Mouse (Mus musculus) liver, embryonic 12.5 days (tissue): ENCODE results near the gene Strn. TPM values are rescaled to one million over a fixed set of nuclear protein-coding genes. Genes with fewer than 3 reads are reported as not detected.

ENCODE experiments used
- ATAC-seq: fragments of 200-750 bp; cut with Nextera tagmentation; 2 replicates; pipeline ENCODE4 v1.8.0; 2017; ENCODE audit warnings: moderate number of reproducible peaks, mild to moderate bottlenecking, moderate library complexity
- H3K27ac ChIP-seq: fragments of 300-500 bp; sonication (generic); 2 replicates; pipeline ENCODE4 v1.5.1; 2016; ENCODE audit warnings: mild to moderate bottlenecking
- H3K27me3 ChIP-seq: fragments of 300-500 bp; sonication (generic); replicated peaks from 2 replicates; pipeline ENCODE4 v1.6.1; 2016; ENCODE audit warnings: mild to moderate bottlenecking, moderate library complexity
- H3K36me3 ChIP-seq: fragments of 300-500 bp; sonication (generic); 2 replicates; pipeline ENCODE4 v1.6.1; 2016; ENCODE audit warnings: mild to moderate bottlenecking, moderate library complexity
- H3K4me1 ChIP-seq: fragments of 300-500 bp; sonication (generic); 2 replicates; pipeline ENCODE4 v1.6.1; 2016
- H3K4me2 ChIP-seq: fragments of 300-500 bp; sonication (generic); 2 replicates; pipeline ENCODE4 v1.6.1; 2016; ENCODE audit warnings: mild to moderate bottlenecking, moderate library complexity
- H3K4me3 ChIP-seq: fragments of 300-500 bp; sonication (generic); 2 replicates; pipeline ENCODE4 v1.5.1; 2016; ENCODE audit warnings: mild to moderate bottlenecking, moderate library complexity
- H3K9ac ChIP-seq: fragments of 300-500 bp; sonication (generic); 2 replicates; pipeline ENCODE4 v1.6.1; 2016; ENCODE audit warnings: mild to moderate bottlenecking, moderate library complexity
- H3K9me3 ChIP-seq: fragments of 300-500 bp; sonication (generic); replicated peaks from 2 replicates; pipeline ENCODE4 v1.6.1; 2016; ENCODE audit warnings: mild to moderate bottlenecking, moderate library complexity
- WGBS: fragments of 180-500 bp; shearing (Covaris S2); methylation state at CpG from one replicate; pipeline ENCODE4 v1.1.7; 2016; ENCODE audit not compliant: insufficient replicate concordance; 5-methylcytosine and 5-hydroxymethylcytosine counted together
- polyA plus RNA-seq: library from polyadenylated mRNA; unstranded; fragments of >200 nt; fragmentation: Nextera tagmentation; extraction: Ambion mirVana; gene quantifications from 2 replicates; pipeline ENCODE4 v1.2.1, GENCODE M21; 2016

Gene Strn
- polyA plus RNA-seq, 1 experiment from 2014 or later: 4.7 TPM

GRCm38 (mm10) chr17:78643853-78644475, 93.0 kb downstream of the Strn start:
- 78% methylated on average over 17 of the region's 17 CpGs for WGBS
- no peak overlapping the region for H3K27ac ChIP-seq
- H3K27me3 ChIP-seq: no peaks in the 10 kb centered on the region
- ATAC-seq: no peak
- H3K36me3 ChIP-seq: peaks cover 5% of the 10 kb centered on the region; the same call in 1 of the 2 replicates
- H3K9me3 ChIP-seq: no peaks in the 10 kb centered on the region
- H3K4me1 ChIP-seq: no peaks in the 10 kb centered on the region
- no peak overlapping the region for H3K4me2 ChIP-seq
- no peak overlapping the region for H3K4me3 ChIP-seq
- H3K9ac ChIP-seq: no peak overlapping the region

GRCm38 (mm10) chr17:78642259-78642658, 94.7 kb downstream of the Strn start:
- Histone ChIP-seq H3K4me3 (no peak overlapping the region), H3K4me1 (no peaks in the 10 kb centered on the region), H3K4me2 (no peak overlapping the region), H3K9ac (no peak overlapping the region), H3K36me3 (no peaks in the 10 kb centered on the region), H3K27me3 (no peaks in the 10 kb centered on the region), H3K27ac (no peak overlapping the region), H3K9me3 (no peaks in the 10 kb centered on the region)
- whole genome bisulfite sequencing: 82% methylated on average over 4 of the region's 4 CpGs
- ATAC-seq: no peak

- Histone ChIP-seq H3K9me3 (no peaks in the 10 kb centered on the region), H3K27ac (no peak overlapping the region), H3K4me1 (no peaks in the 10 kb centered on the region), H3K9ac (no peak overlapping the region), H3K27me3 (no peaks in the 10 kb centered on the region), H3K4me2 (no peak overlapping the region), H3K4me3 (no peak overlapping the region), H3K36me3 (no peaks in the 10 kb centered on the region)
- no peak for ATAC-seq
- 73% methylated on average over 3 of the region's 3 CpGs for WGBS
Measured at GRCm38 (mm10) chr17:78640387-78640786, 96.6 kb downstream of the Strn start.

- H3K36me3 ChIP-seq: no peaks in the 10 kb centered on the region
- WGBS: 64% methylated on average over 6 of the region's 6 CpGs
- no peak overlapping the region for H3K27ac ChIP-seq
- no peak overlapping the region for H3K9ac ChIP-seq
- ATAC-seq: no peak
- no peak overlapping the region for H3K4me2 ChIP-seq
- no peaks in the 10 kb centered on the region for H3K4me1 ChIP-seq
- H3K27me3 ChIP-seq: no peaks in the 10 kb centered on the region
- no peaks in the 10 kb centered on the region for H3K9me3 ChIP-seq
- no peak overlapping the region for H3K4me3 ChIP-seq
Measured at GRCm38 (mm10) chr17:78639099-78639498, 97.9 kb downstream of the Strn start.

GRCm38 (mm10) chr17:78637140-78637539, 99.9 kb downstream of the Strn start:
- H3K4me3 ChIP-seq: no peak overlapping the region
- no peak overlapping the region for H3K27ac ChIP-seq
- WGBS: 76% methylated on average over 7 of the region's 7 CpGs
- no peaks in the 10 kb centered on the region for H3K27me3 ChIP-seq
- H3K4me1 ChIP-seq: no peaks in the 10 kb centered on the region
- H3K9ac ChIP-seq: no peak overlapping the region
- no peaks in the 10 kb centered on the region for H3K36me3 ChIP-seq
- no peaks in the 10 kb centered on the region for H3K9me3 ChIP-seq
- H3K4me2 ChIP-seq: no peak overlapping the region
- no peak for ATAC-seq

GRCm38 (mm10) chr17:78635616-78636015, 101.4 kb downstream of the Strn start:
- Histone ChIP-seq H3K9ac (no peak overlapping the region), H3K27ac (no peak overlapping the region), H3K4me1 (no peaks in the 10 kb centered on the region), H3K9me3 (no peaks in the 10 kb centered on the region), H3K4me3 (no peak overlapping the region), H3K27me3 (no peaks in the 10 kb centered on the region), H3K4me2 (no peak overlapping the region), H3K36me3 (no peaks in the 10 kb centered on the region)
- no peak for ATAC-seq
- WGBS: 62% methylated on average over 2 of the region's 2 CpGs

GRCm38 (mm10) chr17:78624941-78625340, 112.1 kb downstream of the Strn start:
- Histone ChIP-seq H3K4me3 (no peak overlapping the region), H3K4me1 (no peaks in the 10 kb centered on the region), H3K27me3 (no peaks in the 10 kb centered on the region), H3K9me3 (no peaks in the 10 kb centered on the region), H3K27ac (no peak overlapping the region), H3K36me3 (no peaks in the 10 kb centered on the region), H3K4me2 (no peak overlapping the region), H3K9ac (no peak overlapping the region)
- ATAC-seq: no peak
- WGBS: 86% methylated on average over 19 of the region's 19 CpGs

GRCm38 (mm10) chr17:78621863-78622262, 115.1 kb downstream of the Strn start:
- no peak overlapping the region for H3K27ac ChIP-seq
- no peaks in the 10 kb centered on the region for H3K4me1 ChIP-seq
- no peaks in the 10 kb centered on the region for H3K36me3 ChIP-seq
- H3K9ac ChIP-seq: no peak overlapping the region
- H3K9me3 ChIP-seq: no peaks in the 10 kb centered on the region
- H3K27me3 ChIP-seq: no peaks in the 10 kb centered on the region
- no peak overlapping the region for H3K4me3 ChIP-seq
- no peak for ATAC-seq
- 72% methylated on average over 4 of the region's 4 CpGs for WGBS
- no peak overlapping the region for H3K4me2 ChIP-seq

GRCm38 (mm10) chr17:78620740-78621139, 116.3 kb downstream of the Strn start:
- Histone ChIP-seq H3K9ac (no peak overlapping the region), H3K27me3 (no peaks in the 10 kb centered on the region), H3K27ac (no peak overlapping the region), H3K4me2 (no peak overlapping the region), H3K36me3 (no peaks in the 10 kb centered on the region), H3K4me1 (no peaks in the 10 kb centered on the region), H3K4me3 (no peak overlapping the region), H3K9me3 (no peaks in the 10 kb centered on the region)
- ATAC-seq: no peak
- 62% methylated on average over 4 of the region's 4 CpGs for WGBS

GRCm38 (mm10) chr17:78619981-78620380, 117.0 kb downstream of the Strn start:
- Histone ChIP-seq H3K27me3 (no peaks in the 10 kb centered on the region), H3K4me1 (no peaks in the 10 kb centered on the region), H3K9ac (no peak overlapping the region), H3K4me3 (no peak overlapping the region), H3K4me2 (no peak overlapping the region), H3K27ac (no peak overlapping the region), H3K9me3 (no peaks in the 10 kb centered on the region), H3K36me3 (no peaks in the 10 kb centered on the region)
- 63% methylated on average over 7 of the region's 7 CpGs for WGBS
- no peak for ATAC-seq

- Histone ChIP-seq H3K4me3 (no peak overlapping the region), H3K4me2 (no peak overlapping the region), H3K9ac (no peak overlapping the region), H3K27ac (no peak overlapping the region), H3K4me1 (no peaks in the 10 kb centered on the region), H3K36me3 (no peaks in the 10 kb centered on the region), H3K27me3 (no peaks in the 10 kb centered on the region), H3K9me3 (no peaks in the 10 kb centered on the region)
- WGBS: 70% methylated on average over 5 of the region's 5 CpGs
- no peak for ATAC-seq
Measured at GRCm38 (mm10) chr17:78618164-78618693, 118.8 kb downstream of the Strn start.

GRCm38 (mm10) chr17:78615096-78615495, 121.9 kb downstream of the Strn start:
- Histone ChIP-seq H3K4me2 (no peak overlapping the region), H3K27me3 (no peaks in the 10 kb centered on the region), H3K27ac (no peak overlapping the region), H3K36me3 (no peaks in the 10 kb centered on the region), H3K4me3 (no peak overlapping the region), H3K4me1 (no peaks in the 10 kb centered on the region), H3K9me3 (no peaks in the 10 kb centered on the region), H3K9ac (no peak overlapping the region)
- no peak for ATAC-seq
- WGBS: 65% methylated on average over 3 of the region's 3 CpGs

- ATAC-seq: no peak
Measured at GRCm38 (mm10) chr17:78614481-78614880, 122.5 kb downstream of the Strn start.

More at GRCm38 (mm10) chr17:78614481-78614880, 122.5 kb downstream of the Strn start:
- WGBS: 54% methylated on average over 2 of the region's 2 CpGs
- Histone ChIP-seq H3K27ac (no peak overlapping the region), H3K9ac (no peak overlapping the region), H3K4me1 (no peaks in the 10 kb centered on the region), H3K9me3 (no peaks in the 10 kb centered on the region), H3K27me3 (no peaks in the 10 kb centered on the region), H3K36me3 (no peaks in the 10 kb centered on the region), H3K4me3 (no peak overlapping the region), H3K4me2 (no peak overlapping the region)
